Mouse (Mus musculus) thymus, adult 2 months (tissue): Measurements from ENCODE around the gene S100a16.

Source experiments
- CTCF ChIP-seq: fragments of 200-500 bp; IDR thresholded peaks from 2 replicates; pipeline ENCODE4 v1.5.1; 2012; ENCODE audit warnings: mild to moderate bottlenecking, control low read depth, low read length, moderate library complexity, borderline replicate concordance; ENCODE audit not compliant: control insufficient read depth, poor library complexity, insufficient read depth; ENCODE audit errors: extremely low read depth
- POLR2A ChIP-seq: fragments of 200-500 bp; IDR thresholded peaks from 2 replicates; pipeline ENCODE4 v1.6.1; 2012; ENCODE audit warnings: mild to moderate bottlenecking, low read length, control low read depth, moderate library complexity; ENCODE audit not compliant: control insufficient read depth, poor library complexity, insufficient read depth; ENCODE audit errors: extremely low read depth

DNA sequence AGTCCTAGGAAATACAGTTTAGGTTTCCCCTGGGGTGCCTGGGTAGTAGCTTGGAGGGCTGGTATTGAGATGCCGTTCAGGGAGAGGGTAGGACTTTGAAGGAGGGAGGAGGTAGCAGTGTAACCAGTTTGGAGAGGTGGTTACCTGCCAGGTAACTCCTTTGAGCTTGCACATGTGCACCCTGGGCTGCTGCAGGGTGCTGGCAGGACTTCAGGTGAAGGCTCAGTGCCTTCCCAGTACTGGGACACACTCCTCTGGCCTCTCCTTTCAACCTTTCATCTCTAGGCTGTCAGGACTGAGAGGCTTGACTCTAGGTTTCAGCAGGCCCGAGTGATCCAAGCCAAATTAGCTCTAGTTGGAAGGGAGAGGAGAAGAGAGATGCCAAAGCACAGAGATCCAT, 11.0 kb upstream of the S100a16 start:
- TF ChIP-seq CTCF (no peak), POLR2A (no peak)
